Mouse (Mus musculus): Measurements from ENCODE around the gene Tas2r124.

GRCm38 (mm10) chr6:132761831-132762230 is 7.3 kb downstream of the Tas2r124 start, which contains the start of gene Tas2r102:
- TF ChIP-seq BHLHE40 (IDR thresholded peaks at IDR 0.05; ENCODE audit: borderline replicate concordance, low read depth, low read length), result no peak
- no peak for TF ChIP-seq ZC3H11A (IDR thresholded peaks at IDR 0.05; ENCODE audit: low read depth, low read length)
- TF ChIP-seq TBP (IDR thresholded peaks at IDR 0.05; ENCODE audit: low read depth, low read length), result no peak
- TF ChIP-seq MAZ (IDR thresholded peaks at IDR 0.05; ENCODE audit: low read depth, low read length), result no peak

Measured in MEL (cell line).